Mouse (Mus musculus) granulocyte monocyte progenitor cell, adult 5-6 weeks (primary cell): ENCODE measurements around the gene Olfr881. TPM values are rescaled to one million over a fixed set of nuclear protein-coding genes. Genes with fewer than 3 reads are reported as not detected.

Experiments used
- ATAC-seq: replicated peaks from 2 replicates; pipeline ENCODE4 v1.8.0; 2016; ENCODE audit warnings: mild to moderate bottlenecking, moderate TSS enrichment, inconsistent platforms; ENCODE audit not compliant: poor library complexity, severe bottlenecking
- total RNA-seq, 2 experiments: library from RNA; stranded (forward) in 1 of 2; stranded (reverse) in 1 of 2; fragments of 200-712, 200-1000 nt in 1 of 2; fragments of >200 nt in 1 of 2; fragmentation: Nextera tagmentation in 1 of 2; gene quantifications; 2 replicates each; pipeline ENCODE4 v1.2.3; 2014 to 2017

The Olfr881 gene
- total RNA-seq (2014; fragmentation: Nextera tagmentation) (not detected in 2 replicates), total RNA-seq (2017) (not detected in 2 replicates)

- no peak for ATAC-seq
Observed at GRCm38 (mm10) chr9:37991525-37991924, at the start of gene Olfr881. Gene Olfr881, plus strand, starts transcription at chr9:37991825.

GRCm38 (mm10) chr9:37998581-37999204, 7.1 kb downstream of the Olfr881 start:
- ATAC-seq, result no peak

GRCm38 (mm10) chr9:38000021-38000420, 8.4 kb downstream of the Olfr881 start:
- no peak for ATAC-seq

GRCm38 (mm10) chr9:38025508-38025907, 33.9 kb downstream of the Olfr881 start, which contains the start of gene Olfr883:
Gene Olfr883, plus strand, starts transcription at chr9:38025808.
- ATAC-seq, result no peak

Other genes starting within 250 kb of the Olfr881 start
- not detected in 2 replicates for gene Olfr874, start 246.7 kb upstream of the Olfr881 start, total RNA-seq (2014; fragmentation: Nextera tagmentation)
- not detected in 2 replicates for gene Olfr874, start 246.7 kb upstream of the Olfr881 start, total RNA-seq (2017)
- gene Olfr875, start 220.0 kb upstream of the Olfr881 start, total RNA-seq (2014; fragmentation: Nextera tagmentation), result not detected in 2 replicates
- not detected in 2 replicates for gene Olfr875, start 220.0 kb upstream of the Olfr881 start, total RNA-seq (2017)
- gene Olfr876, start 188.8 kb upstream of the Olfr881 start, total RNA-seq (2014; fragmentation: Nextera tagmentation), result not detected in 2 replicates
- gene Olfr876, start 188.8 kb upstream of the Olfr881 start, total RNA-seq (2017), result not detected in 2 replicates
- not detected in 2 replicates for gene Olfr877, start 137.6 kb upstream of the Olfr881 start, total RNA-seq (2014; fragmentation: Nextera tagmentation)
- gene Olfr877, start 137.6 kb upstream of the Olfr881 start, total RNA-seq (2017), result not detected in 2 replicates
- not detected in 2 replicates for gene Olfr145, start 95.1 kb upstream of the Olfr881 start, total RNA-seq (2014; fragmentation: Nextera tagmentation)
- not detected in 2 replicates for gene Olfr145, start 95.1 kb upstream of the Olfr881 start, total RNA-seq (2017)
- gene Olfr878, start 74.0 kb upstream of the Olfr881 start, total RNA-seq (2014; fragmentation: Nextera tagmentation), result not detected in 2 replicates
- gene Olfr878, start 74.0 kb upstream of the Olfr881 start, total RNA-seq (2017), result not detected in 2 replicates
- not detected in 2 replicates for gene Olfr883, start 34.0 kb downstream of the Olfr881 start, total RNA-seq (2014; fragmentation: Nextera tagmentation)
- not detected in 2 replicates for gene Olfr883, start 34.0 kb downstream of the Olfr881 start, total RNA-seq (2017)
- not detected in 2 replicates for gene Olfr884, start 54.7 kb downstream of the Olfr881 start, total RNA-seq (2014; fragmentation: Nextera tagmentation)
- gene Olfr884, start 54.7 kb downstream of the Olfr881 start, total RNA-seq (2017), result not detected in 2 replicates
- gene Olfr885, start 69.5 kb downstream of the Olfr881 start, total RNA-seq (2014; fragmentation: Nextera tagmentation), result not detected in 2 replicates
- gene Olfr885, start 69.5 kb downstream of the Olfr881 start, total RNA-seq (2017), result not detected in 2 replicates
- gene Olfr887, start 92.2 kb downstream of the Olfr881 start, total RNA-seq (2014; fragmentation: Nextera tagmentation), result not detected in 2 replicates
- gene Olfr887, start 92.2 kb downstream of the Olfr881 start, total RNA-seq (2017), result not detected in 2 replicates
- gene Olfr888, start 116.3 kb downstream of the Olfr881 start, total RNA-seq (2014; fragmentation: Nextera tagmentation), result not detected in 2 replicates
- not detected in 2 replicates for gene Olfr888, start 116.3 kb downstream of the Olfr881 start, total RNA-seq (2017)
- not detected in 2 replicates for gene Olfr889, start 123.4 kb downstream of the Olfr881 start, total RNA-seq (2014; fragmentation: Nextera tagmentation)
- gene Olfr889, start 123.4 kb downstream of the Olfr881 start, total RNA-seq (2017), result not detected in 2 replicates
- not detected in 2 replicates for gene Olfr890, start 150.7 kb downstream of the Olfr881 start, total RNA-seq (2014; fragmentation: Nextera tagmentation)
- gene Olfr890, start 150.7 kb downstream of the Olfr881 start, total RNA-seq (2017), result not detected in 2 replicates
- gene Olfr891, start 189.0 kb downstream of the Olfr881 start, total RNA-seq (2014; fragmentation: Nextera tagmentation), result not detected in 2 replicates
- gene Olfr891, start 189.0 kb downstream of the Olfr881 start, total RNA-seq (2017), result not detected in 2 replicates
- gene Olfr893, start 216.5 kb downstream of the Olfr881 start, total RNA-seq (2014; fragmentation: Nextera tagmentation), result not detected in 2 replicates
- gene Olfr893, start 216.5 kb downstream of the Olfr881 start, total RNA-seq (2017), result not detected in 2 replicates
- gene Olfr894, start 226.2 kb downstream of the Olfr881 start, total RNA-seq (2014; fragmentation: Nextera tagmentation), result not detected in 2 replicates
- gene Olfr894, start 226.2 kb downstream of the Olfr881 start, total RNA-seq (2017), result not detected in 2 replicates